Mouse (Mus musculus) liver, embryonic 14.5 days (tissue): ENCODE results near the gene Gm10153. TPM values are rescaled to one million over a fixed set of nuclear protein-coding genes. Genes with fewer than 3 reads are reported as not detected.

Experiments
- ATAC-seq: fragments of 200-750 bp; cut with Nextera tagmentation; 2 replicates; pipeline ENCODE4 v1.8.0; 2017; ENCODE audit warnings: moderate number of reproducible peaks, mild to moderate bottlenecking, moderate library complexity; ENCODE audit not compliant: insufficient read depth
- DNase-seq, 3 experiments: peaks; one replicate each; pipeline ENCODE4 v3.0.0-alpha.2; 2012 to 2013; ENCODE audit warnings: low read depth in 3 of 3, low spot score in 3 of 3
- H3K27ac ChIP-seq: fragments of 300-500 bp; sonication (generic); 2 replicates; pipeline ENCODE4 v1.5.1; 2014; ENCODE audit warnings: moderate library complexity, mild to moderate bottlenecking, control low read depth, inconsistent platforms
- H3K27me3 ChIP-seq: fragments of 300-500 bp; sonication (generic); 2 replicates; pipeline ENCODE4 v1.6.1; 2014; ENCODE audit warnings: mild to moderate bottlenecking, low read length, moderate library complexity; ENCODE audit not compliant: control insufficient read depth, insufficient read depth
- H3K36me3 ChIP-seq: fragments of 300-500 bp; sonication (generic); replicated peaks from 2 replicates; pipeline ENCODE4 v1.6.1; 2014; ENCODE audit warnings: low read depth; ENCODE audit not compliant: control insufficient read depth, insufficient read depth
- H3K4me1 ChIP-seq, 2 experiments: fragments of 200-500 bp in 1 of 2; fragments of 300-500 bp in 1 of 2; sonication (generic) in 1 of 2; replicated peaks; 2 replicates each; pipeline ENCODE4 v1.6.1; 2012 to 2014; ENCODE audit warnings: antibody characterized with exemption in 1 of 2, inconsistent platforms in 1 of 2, low read length in 1 of 2; ENCODE audit not compliant: control insufficient read depth in 2 of 2, insufficient read depth in 2 of 2
- H3K4me2 ChIP-seq: fragments of 300-500 bp; sonication (generic); 2 replicates; pipeline ENCODE4 v1.6.1; 2014; ENCODE audit warnings: low read depth, mild to moderate bottlenecking, control low read depth, moderate library complexity
- H3K4me3 ChIP-seq, 2 experiments: fragments of 200-500 bp in 1 of 2; fragments of 300-500 bp in 1 of 2; sonication (generic) in 1 of 2; 2 replicates each; pipeline ENCODE4 v1.5.1; 2012 to 2014; ENCODE audit warnings: low read depth in 2 of 2, low read length in 2 of 2, mild to moderate bottlenecking in 2 of 2, control low read depth in 1 of 2, inconsistent platforms in 1 of 2, moderate library complexity in 1 of 2; ENCODE audit not compliant: insufficient read depth in 1 of 2
- H3K9ac ChIP-seq: fragments of 300-500 bp; sonication (generic); replicated peaks from 2 replicates; pipeline ENCODE4 v1.6.1; 2014; ENCODE audit warnings: mild to moderate bottlenecking, control low read depth, moderate library complexity
- H3K9me3 ChIP-seq: fragments of 300-500 bp; sonication (generic); 2 replicates; pipeline ENCODE4 v1.6.1; 2016; ENCODE audit warnings: low read length, mixed read lengths; ENCODE audit not compliant: control insufficient read depth
- CTCF ChIP-seq: IDR thresholded peaks from 2 replicates; pipeline ENCODE4 v1.5.1; 2016; ENCODE audit warnings: antibody characterized with exemption, low read depth, control low read depth
- EP300 ChIP-seq: IDR thresholded peaks from 2 replicates; pipeline ENCODE4 v1.6.1; 2016; ENCODE audit warnings: antibody characterized with exemption, low read depth
- WGBS: fragments of 180-500 bp; shearing (Covaris S2); extraction: QIAGEN DNeasy Blood & Tissue Kit; methylation state at CpG from one replicate; pipeline ENCODE4 v1.1.7; 2014; ENCODE audit not compliant: insufficient replicate concordance; 5-methylcytosine and 5-hydroxymethylcytosine counted together
- polyA plus RNA-seq, 2 experiments: library from polyadenylated mRNA; depleted of rRNA in 1 of 2; stranded (reverse) in 1 of 2; unstranded in 1 of 2; fragments of >200 nt; fragmentation: Nextera tagmentation in 1 of 2; extraction: Ambion mirVana in 1 of 2; gene quantifications; 2 replicates each; pipeline versions ENCODE4 v1.2.1 to v1.2.3; 2012 to 2014

Gm10153 gene
- polyA plus RNA-seq, 2 experiments = not detected

DNA sequence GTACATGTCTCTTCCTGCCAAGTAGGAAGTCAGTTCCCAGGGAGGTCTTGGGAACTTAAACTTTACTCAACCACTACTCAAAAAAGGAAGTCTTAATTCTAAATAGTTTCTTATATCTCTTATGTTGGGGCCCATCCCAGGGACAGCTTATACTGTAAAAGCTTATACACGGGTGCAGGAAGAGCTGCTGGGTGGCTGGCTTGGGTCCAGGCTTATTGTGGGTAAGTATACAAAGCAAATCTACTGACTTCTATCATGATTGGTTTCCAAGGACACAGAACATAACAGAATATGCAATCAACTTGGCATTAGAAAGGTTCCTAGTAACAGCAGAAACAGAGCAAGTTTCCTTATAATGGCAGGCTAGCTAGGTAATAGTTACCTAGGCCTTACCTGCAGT lies 34.9 kb downstream of the Gm10153 start:
- no peak for TF ChIP-seq EP300
- no peak for TF ChIP-seq CTCF
- DNase-seq = no peak
- Histone ChIP-seq H3K27ac (no peak overlapping the region), H3K4me2 (no peak overlapping the region), H3K4me1 (no peaks in the 10 kb centered on the region), H3K9ac (no peak overlapping the region), H3K9me3 (no peaks in the 10 kb centered on the region), H3K36me3 (no peaks in the 10 kb centered on the region), H3K4me3 (no peak overlapping the region), H3K27me3 (no peaks in the 10 kb centered on the region)
- ATAC-seq = no peak
- 26% methylated on average over 1 of the region's 1 CpGs for WGBS

DNA sequence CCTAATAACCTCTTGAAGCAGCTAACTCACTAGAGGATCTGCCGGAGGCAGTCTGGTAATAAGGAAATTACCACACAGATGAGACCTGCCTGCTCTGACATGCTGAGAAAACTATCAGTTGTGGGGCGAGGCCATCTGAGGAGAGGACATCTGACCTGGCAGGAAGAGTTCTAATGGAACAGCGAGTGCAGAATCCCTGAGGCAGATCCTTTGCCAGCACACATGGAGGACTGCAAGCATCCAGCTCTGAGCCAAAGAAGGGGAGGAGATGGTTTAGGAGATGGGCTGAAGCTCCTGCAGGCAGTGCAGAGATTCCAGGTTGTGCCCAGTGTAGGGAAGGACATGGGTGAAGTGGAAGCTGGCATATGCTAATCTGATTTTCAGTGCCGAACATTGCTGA lies 38.0 kb downstream of the Gm10153 start:
- H3K4me3 ChIP-seq = no peak overlapping the region
- DNase-seq = no peak
- H3K4me1 ChIP-seq = no peaks in the 10 kb centered on the region
- no peak overlapping the region for H3K4me2 ChIP-seq
- H3K27ac ChIP-seq = no peak overlapping the region
- 59% methylated on average over 4 of the region's 4 CpGs for WGBS
- H3K36me3 ChIP-seq = no peaks in the 10 kb centered on the region
- H3K27me3 ChIP-seq = no peaks in the 10 kb centered on the region
- no peaks in the 10 kb centered on the region for H3K9me3 ChIP-seq
- no peak overlapping the region for H3K9ac ChIP-seq
- no peak for ATAC-seq
- TF ChIP-seq EP300 (no peak), CTCF (no peak)

- Histone ChIP-seq H3K4me3 (no peak overlapping the region), H3K9me3 (no peaks in the 10 kb centered on the region), H3K4me1 (no peaks in the 10 kb centered on the region), H3K27ac (no peak overlapping the region), H3K9ac (no peak overlapping the region), H3K36me3 (no peaks in the 10 kb centered on the region), H3K4me2 (no peak overlapping the region), H3K27me3 (no peaks in the 10 kb centered on the region)
- ATAC-seq = no peak
- DNase-seq = no peak
- no peak for TF ChIP-seq CTCF
These were observed 41.6 kb downstream of the Gm10153 start for GRCm38 (mm10) chr7:142148633-142149032.

DNA sequence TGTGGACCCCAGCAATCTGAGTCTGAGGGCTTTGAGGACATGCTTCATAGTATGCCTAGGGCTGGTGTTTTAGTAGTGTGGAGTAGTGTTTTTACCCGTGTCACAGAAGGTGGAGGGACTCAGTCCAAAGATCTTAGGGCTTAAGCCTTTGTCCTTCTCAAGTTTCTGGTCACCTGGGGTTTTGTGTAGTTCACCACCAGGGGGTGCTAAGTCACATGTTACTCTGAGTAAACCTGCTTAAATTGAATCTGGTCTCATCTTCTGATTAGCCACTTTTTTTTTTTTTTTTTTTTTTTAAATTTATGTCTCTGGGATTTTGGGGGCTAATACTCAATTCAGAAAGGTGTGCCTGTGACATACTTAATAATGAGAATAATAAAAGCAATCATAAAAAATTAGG lies 44.2 kb downstream of the Gm10153 start:
- H3K4me1 ChIP-seq = no peaks in the 10 kb centered on the region
- no peak overlapping the region for H3K9ac ChIP-seq
- no peak overlapping the region for H3K27ac ChIP-seq
- no peaks in the 10 kb centered on the region for H3K9me3 ChIP-seq
- H3K36me3 ChIP-seq = no peaks in the 10 kb centered on the region
- WGBS = 3% methylated on average over 1 of the region's 1 CpGs
- no peaks in the 10 kb centered on the region for H3K27me3 ChIP-seq
- no peak overlapping the region for H3K4me3 ChIP-seq
- DNase-seq (peak in 2 of 3 experiments; percentile 14 to 19), ATAC-seq (no peak)
- TF ChIP-seq EP300 (no peak), CTCF (peak; percentile 51)
- no peak overlapping the region for H3K4me2 ChIP-seq

DNA sequence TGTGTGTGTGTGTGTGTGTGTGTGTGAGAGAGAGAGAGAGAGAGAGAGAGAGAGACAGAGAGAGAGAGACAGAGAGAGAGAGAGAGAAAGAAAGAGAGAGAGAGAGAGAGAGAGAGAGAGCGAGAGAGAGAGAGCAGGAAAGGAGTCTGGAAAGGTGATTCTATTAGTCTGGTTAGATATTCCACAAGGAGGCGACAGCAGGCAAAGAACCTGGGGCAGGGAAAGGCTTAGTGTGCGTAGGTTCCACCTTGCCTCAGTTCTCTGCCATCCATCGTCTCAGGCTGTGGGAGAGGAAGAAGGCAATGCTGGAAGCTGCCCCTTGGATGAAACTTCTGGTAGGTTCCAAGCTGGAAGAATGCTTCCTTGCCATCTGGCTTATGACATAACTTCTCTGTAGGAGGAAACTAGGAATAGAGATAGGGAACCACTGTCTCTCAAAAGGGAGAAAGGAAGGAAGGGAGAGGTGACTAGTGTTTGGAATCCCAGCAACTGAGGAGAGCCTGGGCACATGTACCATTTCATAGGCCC lies 44.7 kb downstream of the Gm10153 start:
- H3K27me3 ChIP-seq = no peaks in the 10 kb centered on the region
- H3K4me2 ChIP-seq = no peak overlapping the region
- H3K9ac ChIP-seq = no peak overlapping the region
- H3K4me3 ChIP-seq = no peak overlapping the region
- no peak for DNase-seq
- WGBS = 37% methylated on average over 4 of the region's 4 CpGs
- H3K36me3 ChIP-seq = no peaks in the 10 kb centered on the region
- no peaks in the 10 kb centered on the region for H3K9me3 ChIP-seq
- ATAC-seq = no peak
- no peaks in the 10 kb centered on the region for H3K4me1 ChIP-seq
- H3K27ac ChIP-seq = no peak overlapping the region
- TF ChIP-seq CTCF = no peak
- TF ChIP-seq EP300 = no peak
